Mouse (Mus musculus): ENCODE data around the gene B9d2. TPM values are rescaled to one million over a fixed set of nuclear protein-coding genes. Genes with fewer than 3 reads are reported as not detected.
A peak's percentile ranks its signal among the peaks of the same experiment; 100 is the strongest.
"Not testable (repeated sequence)": the region's sequence is repeated elsewhere in the genome, so short reads cannot be mapped to it uniquely, and the experiment has no call there.

B9d2 gene
- polyA plus RNA-seq, 2 experiments = 18.8 to 21.9 TPM

GRCm38 (mm10) chr7:25717478-25717877 is 36.9 kb downstream of the B9d2 start:
- peaks cover 55% of the 10 kb centered on the region for H3K36me3 ChIP-seq (replicated peaks; ENCODE audit: control insufficient read depth, insufficient read depth, low read depth)

GRCm38 (mm10) chr7:25718788-25719417 is 38.3 kb downstream of the B9d2 start, which contains the start of gene Ccdc97:
TSS of gene Ccdc97 (minus strand) at chr7:25719088.
- no peaks in the 10 kb centered on the region for H3K27me3 ChIP-seq (ENCODE audit: control insufficient read depth, insufficient read depth, low read length)
- peaks cover 55% of the 10 kb centered on the region for H3K36me3 ChIP-seq (replicated peaks; ENCODE audit: control insufficient read depth, insufficient read depth, low read depth)
- H3K27ac ChIP-seq = peak within 1 kb of the TSS; percentile 48
- H3K4me2 ChIP-seq (ENCODE audit: low read depth) = peak within 1 kb of the TSS; percentile 86
- peak; percentile 33; the same call in 1 of the 2 replicates for TF ChIP-seq EP300 (IDR thresholded peaks at IDR 0.05; ENCODE audit: low read depth)
- no peak for TF ChIP-seq CTCF (IDR thresholded peaks at IDR 0.05; ENCODE audit: low read depth)
- H3K9ac ChIP-seq (replicated peaks) = peak within 1 kb of the TSS; percentile 76
- no peaks in the 10 kb centered on the region for H3K9me3 ChIP-seq (ENCODE audit: control insufficient read depth, low read length)
- WGBS (ENCODE audit: insufficient replicate concordance) = 2% methylated on average over 32 of the region's 32 CpGs
- DNase-seq (ENCODE audit: low read depth in 3 of 3, low spot score in 3 of 3) (peak; percentile 91 to 93 (median 92)), ATAC-seq (ENCODE audit: insufficient read depth) (peak; percentile 77)
- peak within 1 kb of the TSS; percentile 76 to 98 for H3K4me3 ChIP-seq (ENCODE audit: insufficient read depth in 1 of 2, low read depth in 2 of 2, low read length in 2 of 2)
- H3K4me1 ChIP-seq (replicated peaks; ENCODE audit: control insufficient read depth in 2 of 2, insufficient read depth in 2 of 2, low read length in 1 of 2) = peaks cover 11 to 20% of the 10 kb centered on the region in 2 experiments

More at GRCm38 (mm10) chr7:25717478-25717877, 36.9 kb downstream of the B9d2 start:
- Histone ChIP-seq H3K4me2 (ENCODE audit: low read depth) (peak overlapping the region; percentile 86), H3K9ac (replicated peaks) (peak overlapping the region; percentile 76; the same call in 1 of the 2 replicates), H3K4me1 (replicated peaks; ENCODE audit: control insufficient read depth in 2 of 2, insufficient read depth in 2 of 2, low read length in 1 of 2) (peaks cover 11 to 18% of the 10 kb centered on the region in 2 experiments), H3K27me3 (ENCODE audit: control insufficient read depth, insufficient read depth, low read length) (no peaks in the 10 kb centered on the region), H3K9me3 (ENCODE audit: control insufficient read depth, low read length) (no peaks in the 10 kb centered on the region), H3K27ac (no peak overlapping the region), H3K4me3 (ENCODE audit: insufficient read depth in 1 of 2, low read depth in 2 of 2, low read length in 2 of 2) (peak overlapping the region in 1 of 2 experiments; percentile 76; a peak in 2 of 4 replicates)
- no peak for TF ChIP-seq CTCF (IDR thresholded peaks at IDR 0.05; ENCODE audit: low read depth)
- TF ChIP-seq EP300 (IDR thresholded peaks at IDR 0.05; ENCODE audit: low read depth) = no peak
- ATAC-seq (ENCODE audit: insufficient read depth) (no peak), DNase-seq (ENCODE audit: low read depth in 3 of 3, low spot score in 3 of 3) (no peak)
- WGBS (ENCODE audit: insufficient replicate concordance) = 77% methylated on average over 3 of the region's 3 CpGs

GRCm38 (mm10) chr7:25719761-25720610 is 39.4 kb downstream of the B9d2 start:
- Histone ChIP-seq H3K27ac (peak overlapping the region; percentile 48), H3K4me1 (replicated peaks; ENCODE audit: control insufficient read depth in 2 of 2, insufficient read depth in 2 of 2, low read length in 1 of 2) (peaks cover 11 to 20% of the 10 kb centered on the region in 2 experiments), H3K4me2 (ENCODE audit: low read depth) (peak overlapping the region; percentile 86), H3K36me3 (replicated peaks; ENCODE audit: control insufficient read depth, insufficient read depth, low read depth) (peaks cover 55% of the 10 kb centered on the region), H3K27me3 (ENCODE audit: control insufficient read depth, insufficient read depth, low read length) (no peaks in the 10 kb centered on the region), H3K9me3 (ENCODE audit: control insufficient read depth, low read length) (no peaks in the 10 kb centered on the region), H3K9ac (replicated peaks) (peak overlapping the region; percentile 76; the same call in 1 of the 2 replicates), H3K4me3 (ENCODE audit: insufficient read depth in 1 of 2, low read depth in 2 of 2, low read length in 2 of 2) (peak overlapping the region in 1 of 2 experiments; percentile 76; a peak in 1 of 4 replicates)
- 47% methylated on average over 10 of the region's 10 CpGs for WGBS (ENCODE audit: insufficient replicate concordance)
- TF ChIP-seq EP300 (IDR thresholded peaks at IDR 0.05; ENCODE audit: low read depth) = no peak
- peak; percentile 97 for TF ChIP-seq CTCF (IDR thresholded peaks at IDR 0.05; ENCODE audit: low read depth)
- ATAC-seq (ENCODE audit: insufficient read depth) (no peak), DNase-seq (ENCODE audit: low read depth in 3 of 3, low spot score in 3 of 3) (peak; percentile 43 to 53 (median 50))

GRCm38 (mm10) chr7:25720760-25721159 is 40.2 kb downstream of the B9d2 start:
- no peak overlapping the region for H3K4me3 ChIP-seq (ENCODE audit: insufficient read depth in 1 of 2, low read depth in 2 of 2, low read length in 2 of 2)
- TF ChIP-seq CTCF (IDR thresholded peaks at IDR 0.05; ENCODE audit: low read depth) (no peak), EP300 (IDR thresholded peaks at IDR 0.05; ENCODE audit: low read depth) (no peak)
- H3K27ac ChIP-seq = no peak overlapping the region
- no peak overlapping the region for H3K9ac ChIP-seq (replicated peaks)
- H3K27me3 ChIP-seq (ENCODE audit: control insufficient read depth, insufficient read depth, low read length) = no peaks in the 10 kb centered on the region
- peaks cover 55% of the 10 kb centered on the region for H3K36me3 ChIP-seq (replicated peaks; ENCODE audit: control insufficient read depth, insufficient read depth, low read depth)
- peaks cover 11 to 20% of the 10 kb centered on the region in 2 experiments for H3K4me1 ChIP-seq (replicated peaks; ENCODE audit: control insufficient read depth in 2 of 2, insufficient read depth in 2 of 2, low read length in 1 of 2)
- H3K4me2 ChIP-seq (ENCODE audit: low read depth) = no peak overlapping the region
- ATAC-seq (ENCODE audit: insufficient read depth) (no peak), DNase-seq (ENCODE audit: low read depth in 3 of 3, low spot score in 3 of 3) (no peak)
- no peaks in the 10 kb centered on the region for H3K9me3 ChIP-seq (ENCODE audit: control insufficient read depth, low read length)
- 83% methylated on average over 5 of the region's 5 CpGs for WGBS (ENCODE audit: insufficient replicate concordance)

- peaks cover 11 to 20% of the 10 kb centered on the region in 2 experiments for H3K4me1 ChIP-seq (replicated peaks; ENCODE audit: control insufficient read depth in 2 of 2, insufficient read depth in 2 of 2, low read length in 1 of 2)
- DNase-seq (ENCODE audit: low read depth in 3 of 3, low spot score in 3 of 3); H3K27me3 ChIP-seq (ENCODE audit: control insufficient read depth, insufficient read depth, low read length); H3K9me3 ChIP-seq (ENCODE audit: control insufficient read depth, low read length); H3K4me3 ChIP-seq (ENCODE audit: insufficient read depth in 1 of 2, low read depth in 2 of 2, low read length in 2 of 2); H3K4me2 ChIP-seq (ENCODE audit: low read depth); H3K9ac ChIP-seq (replicated peaks): not testable (repeated sequence)
- H3K27ac ChIP-seq = peak overlapping the region; percentile 27; the same call in 1 of the 2 replicates
- peak; percentile 41 for ATAC-seq (ENCODE audit: insufficient read depth)
- H3K36me3 ChIP-seq (replicated peaks; ENCODE audit: control insufficient read depth, insufficient read depth, low read depth) = peaks cover 62% of the 10 kb centered on the region
Observed at GRCm38 (mm10) chr7:25721776-25722175, 41.2 kb downstream of the B9d2 start.

Measured in liver, embryonic 14.5 days (tissue).